Mouse (Mus musculus) lung, postnatal 0 days (tissue): ENCODE measurements around the gene Sestd1.

ENCODE experiments used
- CTCF ChIP-seq: IDR thresholded peaks from 2 replicates; pipeline ENCODE4 v1.5.1; 2016; ENCODE audit warnings: antibody characterized with exemption, mild to moderate bottlenecking
- EP300 ChIP-seq: IDR thresholded peaks from 2 replicates; pipeline ENCODE4 v1.6.1; 2016; ENCODE audit warnings: antibody characterized with exemption, mild to moderate bottlenecking, control low read depth

- TF ChIP-seq CTCF (no peak), EP300 (no peak)
Observed at GRCm38 (mm10) chr2:77280512-77281409, at the start of gene Sestd1.
